Mouse (Mus musculus) lung, postnatal 0 days (tissue): ENCODE results near the gene Prkcb. TPM values are rescaled to one million over a fixed set of nuclear protein-coding genes. Genes with fewer than 3 reads are reported as not detected.
A peak's percentile ranks its signal among the peaks of the same experiment; 100 is the strongest.

Source experiments
- ATAC-seq: fragments of 200-750 bp; cut with Nextera tagmentation; 2 replicates; pipeline ENCODE4 v1.8.0; 2017; ENCODE audit warnings: moderate library complexity
- DNase-seq: peaks from one replicate; pipeline ENCODE4 v3.0.0-alpha.2; 2016; ENCODE audit warnings: low spot score
- H3K27ac ChIP-seq: fragments of 300-500 bp; sonication (generic); 2 replicates; pipeline ENCODE4 v1.5.1; 2014; ENCODE audit warnings: antibody characterized with exemption, mild to moderate bottlenecking, low read length, mixed read lengths
- H3K27me3 ChIP-seq: fragments of 300-500 bp; sonication (generic); replicated peaks from 2 replicates; pipeline ENCODE4 v1.6.1; 2014; ENCODE audit warnings: low read length, mixed read lengths; ENCODE audit not compliant: insufficient read depth
- H3K36me3 ChIP-seq: fragments of 300-500 bp; sonication (generic); 2 replicates; pipeline ENCODE4 v1.6.1; 2014; ENCODE audit warnings: low read length, mixed read lengths; ENCODE audit not compliant: insufficient read depth
- H3K4me1 ChIP-seq: fragments of 300-500 bp; sonication (generic); 2 replicates; pipeline ENCODE4 v1.6.1; 2014; ENCODE audit warnings: antibody characterized with exemption, low read depth, low read length, mixed read lengths; ENCODE audit not compliant: insufficient read depth
- H3K4me2 ChIP-seq: fragments of 300-500 bp; sonication (generic); replicated peaks from 2 replicates; pipeline ENCODE4 v1.6.1; 2014; ENCODE audit warnings: low read depth, mild to moderate bottlenecking, low read length, moderate library complexity, mixed read lengths
- H3K4me3 ChIP-seq: fragments of 300-500 bp; sonication (generic); 2 replicates; pipeline ENCODE4 v1.5.1; 2014; ENCODE audit warnings: low read depth, low read length
- H3K9ac ChIP-seq: fragments of 300-500 bp; sonication (generic); replicated peaks from 2 replicates; pipeline ENCODE4 v1.6.1; 2014; ENCODE audit warnings: low read depth, mild to moderate bottlenecking
- H3K9me3 ChIP-seq: fragments of 300-500 bp; sonication (generic); 2 replicates; pipeline ENCODE4 v1.6.1; 2016; ENCODE audit warnings: low read length, mixed read lengths
- CTCF ChIP-seq: IDR thresholded peaks from 2 replicates; pipeline ENCODE4 v1.5.1; 2016; ENCODE audit warnings: antibody characterized with exemption, mild to moderate bottlenecking
- EP300 ChIP-seq: IDR thresholded peaks from 2 replicates; pipeline ENCODE4 v1.6.1; 2016; ENCODE audit warnings: antibody characterized with exemption, mild to moderate bottlenecking, control low read depth
- WGBS: fragments of 180-500 bp; shearing (Covaris S2); extraction: QIAGEN DNeasy Blood & Tissue Kit; methylation state at CpG from one replicate; pipeline ENCODE4 v1.1.7; 2014; 5-methylcytosine and 5-hydroxymethylcytosine counted together
- polyA plus RNA-seq: library from polyadenylated mRNA; unstranded; fragments of >200 nt; fragmentation: Nextera tagmentation; extraction: Ambion mirVana; gene quantifications from 2 replicates; pipeline ENCODE4 v1.2.1, GENCODE M21; 2015

Gene Prkcb
- polyA plus RNA-seq, 1 experiment from 2014 or later = 2.3 TPM

DNA sequence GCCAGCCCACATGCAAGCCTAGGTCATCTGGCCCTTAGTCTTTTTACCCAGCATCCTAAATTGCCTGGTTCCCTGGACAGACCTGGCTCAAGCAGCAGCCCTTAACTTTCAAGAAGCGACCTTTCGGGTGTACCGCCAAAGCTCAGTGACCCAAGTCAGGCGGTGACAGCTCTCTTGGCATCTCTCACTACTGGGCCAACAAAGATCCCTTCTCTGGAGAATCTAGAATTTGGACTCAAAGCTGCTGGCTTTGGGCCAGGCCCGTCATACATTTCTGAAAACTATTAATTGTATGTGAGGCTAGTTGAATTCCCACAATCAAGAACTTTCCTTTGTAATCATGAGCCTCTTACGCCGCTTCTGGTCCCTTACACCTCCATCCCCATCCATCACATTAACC lies 147.0 kb downstream of the Prkcb start:
- 81% methylated on average over 7 of the region's 7 CpGs for WGBS

DNA sequence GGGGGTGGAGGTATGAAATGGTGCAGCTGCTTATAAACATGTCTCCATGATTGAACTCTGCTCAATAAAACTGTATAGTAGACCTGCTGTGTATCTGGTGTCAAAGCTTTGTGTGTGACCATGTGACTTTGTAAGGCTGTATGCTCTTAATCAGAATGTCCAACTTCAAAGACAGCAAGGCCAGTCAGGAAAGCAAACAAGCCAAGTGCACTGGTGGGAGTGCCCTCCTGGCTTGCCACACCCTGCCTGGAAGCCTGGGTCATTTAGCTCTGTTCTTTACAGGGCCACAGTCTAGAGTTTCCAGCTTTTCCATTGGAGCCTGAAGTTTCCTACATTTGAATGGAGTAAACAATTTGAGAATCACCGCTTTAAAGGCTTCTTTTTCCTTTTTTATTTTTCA lies 148.8 kb downstream of the Prkcb start:
- Histone ChIP-seq H3K36me3 (no peaks in the 10 kb centered on the region), H3K27ac (no peak overlapping the region), H3K4me3 (no peak overlapping the region), H3K9me3 (no peaks in the 10 kb centered on the region), H3K4me2 (no peak overlapping the region), H3K4me1 (no peaks in the 10 kb centered on the region), H3K9ac (no peak overlapping the region), H3K27me3 (no peaks in the 10 kb centered on the region)
- no peak for DNase-seq
- WGBS = 74% methylated on average over 1 of the region's 1 CpGs
- ATAC-seq = no peak
- TF ChIP-seq CTCF (no peak), EP300 (no peak)

More for the DNA sequence above, 147.0 kb downstream of the Prkcb start:
- no peaks in the 10 kb centered on the region for H3K9me3 ChIP-seq
- no peak for ATAC-seq
- H3K4me3 ChIP-seq = no peak overlapping the region
- DNase-seq = no peak
- H3K4me2 ChIP-seq = no peak overlapping the region
- no peaks in the 10 kb centered on the region for H3K4me1 ChIP-seq
- no peaks in the 10 kb centered on the region for H3K36me3 ChIP-seq
- H3K27ac ChIP-seq = no peak overlapping the region
- no peak overlapping the region for H3K9ac ChIP-seq
- no peaks in the 10 kb centered on the region for H3K27me3 ChIP-seq
- TF ChIP-seq CTCF (no peak), EP300 (no peak)

DNA sequence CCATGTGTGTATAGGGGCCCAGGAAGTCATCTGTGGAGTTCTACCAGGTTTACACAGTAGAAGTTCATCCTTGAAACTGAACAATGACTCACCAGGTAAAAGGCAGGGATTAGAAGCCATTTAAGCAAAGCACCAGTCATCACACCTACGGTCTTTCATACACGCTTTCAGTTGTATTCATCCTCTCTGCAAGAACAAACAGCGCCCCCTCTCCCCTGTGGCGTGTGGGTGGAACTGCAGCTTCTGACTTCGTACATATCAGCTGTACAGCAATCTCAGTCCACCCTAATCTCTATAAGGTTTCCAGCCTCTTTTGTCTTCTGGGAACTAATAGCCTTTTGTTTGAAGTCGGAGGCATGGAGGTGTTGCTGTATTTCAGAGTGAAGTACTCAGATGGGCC lies 156.5 kb downstream of the Prkcb start:
- no peak for ATAC-seq
- Histone ChIP-seq H3K27ac (no peak overlapping the region), H3K4me2 (no peak overlapping the region), H3K4me3 (no peak overlapping the region), H3K36me3 (no peaks in the 10 kb centered on the region), H3K9ac (no peak overlapping the region), H3K9me3 (no peaks in the 10 kb centered on the region), H3K27me3 (no peaks in the 10 kb centered on the region), H3K4me1 (no peaks in the 10 kb centered on the region)
- TF ChIP-seq EP300 = no peak
- peak; percentile 71 for TF ChIP-seq CTCF
- peak; percentile 16 for DNase-seq
- 52% methylated on average over 6 of the region's 6 CpGs for WGBS

DNA sequence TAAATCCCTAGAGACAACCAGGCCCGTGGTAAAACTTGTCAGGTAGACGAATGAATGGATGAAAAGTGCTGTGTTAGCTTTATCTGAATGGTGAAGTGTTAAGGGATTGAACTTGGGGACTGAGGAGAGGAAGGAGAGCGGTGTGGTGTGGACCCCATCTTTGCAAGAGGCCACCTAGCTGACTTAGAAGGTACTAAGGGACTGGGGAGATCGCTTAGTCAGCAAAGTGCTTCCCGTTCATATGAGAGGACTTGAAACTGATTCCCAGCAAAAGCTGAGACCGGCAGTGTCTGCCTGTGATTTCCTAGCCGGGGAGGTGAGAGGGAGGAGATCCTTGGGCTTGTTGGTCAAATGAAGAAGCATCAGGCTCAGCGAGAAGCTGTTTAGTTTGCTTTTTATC lies 164.1 kb downstream of the Prkcb start:
- Histone ChIP-seq H3K27ac (no peak overlapping the region), H3K4me1 (no peaks in the 10 kb centered on the region), H3K36me3 (no peaks in the 10 kb centered on the region), H3K4me3 (no peak overlapping the region), H3K4me2 (no peak overlapping the region), H3K9me3 (no peaks in the 10 kb centered on the region), H3K27me3 (no peaks in the 10 kb centered on the region), H3K9ac (no peak overlapping the region)
- ATAC-seq = no peak
- TF ChIP-seq EP300 (no peak), CTCF (no peak)
- DNase-seq = no peak
- 71% methylated on average over 8 of the region's 8 CpGs for WGBS

DNA sequence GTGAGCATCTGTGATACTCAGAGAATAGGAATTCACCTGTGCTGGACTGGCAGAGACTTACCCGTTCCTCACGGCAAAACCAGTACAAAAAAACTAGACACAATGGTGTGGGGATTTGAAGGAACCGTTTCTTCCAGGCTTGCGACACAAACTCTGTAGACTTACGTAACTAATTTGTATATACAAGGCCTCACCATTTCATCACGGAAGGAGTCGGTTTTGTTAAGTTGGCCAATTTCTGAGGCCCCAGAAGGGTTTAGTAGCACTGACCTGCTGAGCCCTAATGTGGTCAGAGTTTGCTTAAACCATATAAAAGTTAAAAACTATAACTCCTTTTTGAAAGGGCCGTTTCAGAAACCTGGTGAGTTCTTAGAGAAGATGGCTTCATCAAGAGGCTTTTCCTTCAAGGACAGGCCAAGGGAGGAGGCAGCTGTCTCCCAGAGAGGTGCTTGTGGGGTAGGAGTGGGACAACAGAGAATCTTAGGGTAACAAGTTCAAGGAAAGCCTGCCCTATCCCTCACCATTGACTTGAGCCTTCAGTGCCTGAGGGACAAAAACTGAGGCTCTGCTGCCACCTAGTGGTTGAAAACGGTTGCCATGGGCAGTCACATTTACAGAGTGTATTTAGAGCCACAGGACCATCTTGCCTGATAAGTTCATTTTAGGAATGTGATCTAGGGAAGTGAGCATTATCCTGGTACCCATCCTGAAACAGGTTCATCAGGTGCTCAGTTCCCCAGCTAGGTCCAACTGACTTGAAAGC lies 170.8 kb downstream of the Prkcb start:
- no peak overlapping the region for H3K4me3 ChIP-seq
- no peaks in the 10 kb centered on the region for H3K36me3 ChIP-seq
- no peak overlapping the region for H3K9ac ChIP-seq
- no peaks in the 10 kb centered on the region for H3K27me3 ChIP-seq
- DNase-seq (peak; percentile 73), ATAC-seq (peak; percentile 65)
- no peaks in the 10 kb centered on the region for H3K9me3 ChIP-seq
- TF ChIP-seq EP300 (no peak), CTCF (peak; percentile 98)
- H3K4me2 ChIP-seq = no peak overlapping the region
- 57% methylated on average over 9 of the region's 9 CpGs for WGBS
- H3K27ac ChIP-seq = no peak overlapping the region
- H3K4me1 ChIP-seq = no peaks in the 10 kb centered on the region

DNA sequence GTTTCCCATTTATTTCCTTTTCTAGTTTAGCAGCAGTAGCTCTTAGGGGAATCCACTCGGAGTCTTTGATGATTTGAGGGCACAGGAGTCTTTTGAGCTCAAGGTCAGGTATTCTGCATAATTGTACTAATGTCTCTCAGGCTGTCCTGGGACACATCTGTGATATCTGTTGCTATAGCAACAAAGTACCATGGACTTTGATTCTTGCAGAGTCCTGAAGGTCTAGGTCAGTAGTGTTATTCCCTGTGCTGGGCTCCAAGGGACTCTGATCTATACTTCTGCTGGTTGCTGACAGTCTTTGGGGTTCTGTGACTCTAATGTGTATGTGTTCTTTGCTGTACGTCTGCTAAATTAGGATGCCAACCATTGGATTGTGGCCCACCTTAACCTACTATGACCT lies 171.5 kb downstream of the Prkcb start:
- 45% methylated on average over 2 of the region's 2 CpGs for WGBS
- H3K4me3 ChIP-seq = no peak overlapping the region
- H3K9me3 ChIP-seq = no peaks in the 10 kb centered on the region
- H3K4me1 ChIP-seq = no peaks in the 10 kb centered on the region
- no peak overlapping the region for H3K27ac ChIP-seq
- ATAC-seq (no peak), DNase-seq (no peak)
- no peak for TF ChIP-seq EP300
- no peak for TF ChIP-seq CTCF
- H3K27me3 ChIP-seq = no peaks in the 10 kb centered on the region
- H3K4me2 ChIP-seq = no peak overlapping the region
- H3K9ac ChIP-seq = no peak overlapping the region
- no peaks in the 10 kb centered on the region for H3K36me3 ChIP-seq
